Mouse (Mus musculus): ENCODE results near the gene Tmed2.

- TF ChIP-seq POLR2A (IDR thresholded peaks at IDR 0.05; ENCODE audit: extremely low read depth, insufficient read depth, low read length) (no peak), CTCF (IDR thresholded peaks at IDR 0.05; ENCODE audit: low read depth, low read length) (no peak)
These were observed 47.9 kb upstream of the Tmed2 start for GRCm38 (mm10) chr5:124492618-124493017.

Measured in liver, adult 2 months (tissue).